Mouse (Mus musculus) thymus, adult 2 months (tissue): ENCODE data around the gene Zfp976. TPM values are rescaled to one million over a fixed set of nuclear protein-coding genes. Genes with fewer than 3 reads are reported as not detected.

Source experiments
- DNase-seq: peaks from one replicate; pipeline ENCODE4 v3.0.0; 2021
- H3K27ac ChIP-seq: fragments of 200-500 bp; 2 replicates; pipeline ENCODE4 v1.5.1; 2012; ENCODE audit warnings: low read length, control low read depth; ENCODE audit not compliant: control insufficient read depth, insufficient read depth
- H3K27me3 ChIP-seq: fragments of 200-500 bp; 2 replicates; pipeline ENCODE4 v1.6.1; 2012; ENCODE audit warnings: mild to moderate bottlenecking, low read length, moderate library complexity, mixed read lengths; ENCODE audit not compliant: control insufficient read depth, insufficient read depth
- H3K36me3 ChIP-seq: fragments of 200-500 bp; 2 replicates; pipeline ENCODE4 v1.6.1; 2012; ENCODE audit warnings: mild to moderate bottlenecking, low read length, moderate library complexity; ENCODE audit not compliant: control insufficient read depth, insufficient read depth
- H3K4me1 ChIP-seq: fragments of 200-500 bp; replicated peaks from 2 replicates; pipeline ENCODE4 v1.6.1; 2012; ENCODE audit warnings: low read length; ENCODE audit not compliant: control insufficient read depth, insufficient read depth
- H3K4me3 ChIP-seq: fragments of 200-500 bp; 2 replicates; pipeline ENCODE4 v1.5.1; 2012; ENCODE audit warnings: mild to moderate bottlenecking, low read length, control low read depth, moderate library complexity; ENCODE audit not compliant: control insufficient read depth, insufficient read depth
- CTCF ChIP-seq: fragments of 200-500 bp; IDR thresholded peaks from 2 replicates; pipeline ENCODE4 v1.5.1; 2012; ENCODE audit warnings: mild to moderate bottlenecking, control low read depth, low read length, moderate library complexity, borderline replicate concordance; ENCODE audit not compliant: control insufficient read depth, poor library complexity, insufficient read depth; ENCODE audit errors: extremely low read depth
- POLR2A ChIP-seq: fragments of 200-500 bp; IDR thresholded peaks from 2 replicates; pipeline ENCODE4 v1.6.1; 2012; ENCODE audit warnings: mild to moderate bottlenecking, low read length, control low read depth, moderate library complexity; ENCODE audit not compliant: control insufficient read depth, poor library complexity, insufficient read depth; ENCODE audit errors: extremely low read depth
- WGBS: fragments of 180-500 bp; shearing (Covaris S2); methylation state at CpG from one replicate; pipeline ENCODE4 v1.1.7; 2018; 5-methylcytosine and 5-hydroxymethylcytosine counted together
- polyA plus RNA-seq: library from polyadenylated mRNA; depleted of rRNA; stranded (reverse); fragments of >200 nt; gene quantifications from 2 replicates; pipeline ENCODE4 v1.2.3, GENCODE M21; 2012; rRNA removed

The Zfp976 gene
- polyA plus RNA-seq, 1 experiment: 0.28 TPM

GRCm38 (mm10) chr7:42578488-42578887 is 63.9 kb downstream of the Zfp976 start, which contains the start of gene Gm21028:
Gene Gm21028, minus strand, starts transcription at chr7:42578588.
- 97% methylated on average over 5 of the region's 5 CpGs for WGBS
- H3K27me3 ChIP-seq: no peaks in the 10 kb centered on the region
- no peaks in the 10 kb centered on the region for H3K36me3 ChIP-seq
- H3K4me1 ChIP-seq: no peaks in the 10 kb centered on the region
- H3K27ac ChIP-seq: no peak within 1 kb of the TSS
- no peak for DNase-seq
- H3K4me3 ChIP-seq: no peak within 1 kb of the TSS
- TF ChIP-seq CTCF (no peak), POLR2A (no peak)

Other genes with a start within 250 kb of the Zfp976 start
- gene 4933421I07Rik, start 194.5 kb downstream of the Zfp976 start, polyA plus RNA-seq: not detected in 2 replicates
- 7.8 and 10.6 TPM in 2 replicates for gene Zfp141, start 136.8 kb downstream of the Zfp976 start, polyA plus RNA-seq
- gene Gm21028, start 64.0 kb downstream of the Zfp976 start, polyA plus RNA-seq: not detected in 2 replicates
- gene Zfp977, start 50.0 kb downstream of the Zfp976 start, polyA plus RNA-seq: not detected in 2 replicates
- gene Zfp975, start 50.2 kb upstream of the Zfp976 start, polyA plus RNA-seq: 0.23 and 0.43 TPM in 2 replicates
- gene Gm17067, start 84.4 kb upstream of the Zfp976 start, polyA plus RNA-seq: not detected in 2 replicates
- not detected in 2 replicates for gene Vmn2r62, start 150.9 kb upstream of the Zfp976 start, polyA plus RNA-seq
- gene Gm2381, start 224.6 kb upstream of the Zfp976 start, polyA plus RNA-seq: not detected in 2 replicates